Mouse (Mus musculus) B cell, adult 62 days (primary cell): ENCODE data around the gene Thoc6. TPM values are rescaled to one million over a fixed set of nuclear protein-coding genes. Genes with fewer than 3 reads are reported as not detected.

Experiments used
- total RNA-seq: library from RNA; stranded (reverse); gene quantifications from 4 replicates; pipeline ENCODE4 v1.2.4, GENCODE M21; 2023

The Thoc6 gene
- total RNA-seq = 23.1 to 32.2 TPM (median 25.4 TPM) in 4 replicates

GRCm38 (mm10) chr17:23673424-23674073 is at the start of gene Thoc6, which contains the start of gene Hcfc1r1:
TSS of gene Thoc6 (minus strand) at chr17:23673882.
TSS of gene Hcfc1r1 (plus strand) at chr17:23673596.

DNA sequence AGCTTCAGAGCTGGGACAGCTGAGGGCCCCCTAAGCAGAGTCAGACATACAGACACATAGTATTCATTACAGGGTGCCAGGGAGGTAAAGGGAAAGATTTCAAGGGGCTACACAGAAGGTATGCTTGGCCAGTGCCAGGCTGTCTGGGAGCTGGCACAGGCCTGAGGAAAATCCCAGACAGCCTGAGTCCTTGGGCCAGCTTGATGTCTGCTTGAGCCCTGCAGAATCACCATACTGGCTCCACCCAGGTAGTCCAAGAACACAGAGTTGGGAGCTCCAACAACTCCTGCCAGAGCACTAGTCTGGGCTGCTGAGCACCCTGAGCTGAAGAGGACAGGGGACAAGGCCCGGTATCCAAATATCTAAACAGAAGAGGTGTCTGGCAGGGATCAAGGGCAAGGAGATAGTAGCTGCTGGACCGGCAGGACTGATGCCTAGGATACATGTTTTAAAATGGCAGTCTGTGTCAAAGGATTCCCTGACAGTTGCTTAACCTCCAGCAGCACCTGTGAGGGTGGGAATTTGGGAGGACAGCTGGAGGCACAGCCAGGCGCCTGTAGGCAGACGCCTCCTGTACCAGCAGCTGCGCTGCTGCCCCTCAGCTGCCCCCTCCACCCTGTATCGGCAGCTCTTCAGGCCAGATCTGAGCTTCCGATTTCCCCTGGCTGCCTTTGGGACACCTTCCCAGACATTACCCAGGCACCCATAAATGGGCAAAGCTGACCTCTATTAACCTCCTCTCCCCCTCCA is 48.9 kb upstream of the Thoc6 start, which contains the start of gene 1520401A03Rik:
Gene 1520401A03Rik, minus strand, starts transcription at position 408 of the 750 bp plus-strand sequence.

GRCm38 (mm10) chr17:23683856-23684672 is 10.4 kb upstream of the Thoc6 start, which contains the start of gene Cldn9:
TSS of gene Cldn9 (minus strand) at chr17:23684026.

GRCm38 (mm10) chr17:23679127-23679835 is 5.6 kb upstream of the Thoc6 start, which contains the start of gene Cldn6:
TSS of gene Cldn6 (plus strand) at chr17:23679249.

DNA sequence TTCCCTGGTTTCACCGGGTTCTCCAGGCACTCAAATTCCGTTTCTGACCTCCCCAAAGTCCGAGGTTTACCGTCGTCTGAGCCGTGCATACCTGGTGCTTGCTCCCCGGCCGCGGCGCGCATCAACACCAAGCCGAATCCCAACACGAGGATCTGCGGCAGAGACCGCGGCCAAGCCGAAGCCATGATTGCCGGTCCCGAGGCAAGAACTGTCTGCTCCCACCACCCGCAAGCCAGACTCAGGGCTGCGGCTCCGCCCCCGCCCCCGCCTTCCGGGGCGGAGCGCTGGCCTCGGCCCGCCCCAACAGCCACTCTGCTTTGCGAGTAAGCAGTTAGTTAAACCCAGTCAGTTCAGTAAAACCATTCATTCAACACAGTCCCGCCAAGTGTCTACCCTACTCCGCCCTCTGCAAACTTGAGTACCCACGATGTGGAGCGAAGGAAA is 3.6 kb upstream of the Thoc6 start, which contains the start of gene Tnfrsf12a:
Gene Tnfrsf12a, minus strand, starts transcription at position 233 of the 444 bp plus-strand sequence.

GRCm38 (mm10) chr17:23660117-23660875 is 13.4 kb downstream of the Thoc6 start, which contains the start of gene Bicdl2:
TSS of gene Bicdl2 (plus strand) at chr17:23660506.

GRCm38 (mm10) chr17:23644613-23645495 is 28.8 kb downstream of the Thoc6 start, which contains the start of gene Mmp25:
TSS of gene Mmp25 (minus strand) at chr17:23645277.

Other genes starting within 250 kb of the Thoc6 start
- gene Vmn2r117, start 194.2 kb downstream of the Thoc6 start, total RNA-seq = not detected in 4 replicates
- 7.5 to 8.8 TPM (median 8.1 TPM) in 4 replicates for gene Zfp213, start 109.6 kb downstream of the Thoc6 start, total RNA-seq
- gene Zfp13, start 74.4 kb downstream of the Thoc6 start, total RNA-seq = not detected in 4 replicates
- not detected in 4 replicates for gene Zscan10, start 73.0 kb downstream of the Thoc6 start, total RNA-seq
- gene Mmp25, start 28.6 kb downstream of the Thoc6 start, total RNA-seq = 0.12 to 0.16 TPM in 2 of 4 replicates, not detected in the others
- 0.36 TPM in 1 of 4 replicates, not detected in the others for gene Bicdl2, start 13.4 kb downstream of the Thoc6 start, total RNA-seq
- gene Hcfc1r1, start 286 bp downstream of the Thoc6 start, total RNA-seq = 38.2 to 46.6 TPM (median 40.7 TPM) in 4 replicates
- 14.4 to 18.6 TPM (median 16.4 TPM) in 4 replicates for gene Tnfrsf12a, start 3.6 kb upstream of the Thoc6 start, total RNA-seq
- gene Cldn6, start 5.4 kb upstream of the Thoc6 start, total RNA-seq = not detected in 4 replicates
- gene Cldn9, start 10.1 kb upstream of the Thoc6 start, total RNA-seq = not detected in 4 replicates
- not detected in 4 replicates for gene 1520401A03Rik, start 48.9 kb upstream of the Thoc6 start, total RNA-seq
- 35.2 to 41.8 TPM (median 38.7 TPM) in 4 replicates for gene Pkmyt1, start 52.5 kb upstream of the Thoc6 start, total RNA-seq
- 0.52 to 2.1 TPM (median 1.5 TPM) in 4 replicates for gene Paqr4, start 67.0 kb upstream of the Thoc6 start, total RNA-seq
- 0.37 TPM in 1 of 4 replicates, not detected in the others for gene Kremen2, start 72.0 kb upstream of the Thoc6 start, total RNA-seq
- gene Flywch1, start 97.7 kb upstream of the Thoc6 start, total RNA-seq = 26.3 to 31.2 TPM (median 27.9 TPM) in 4 replicates
- gene Flywch2, start 112.2 kb upstream of the Thoc6 start, total RNA-seq = not detected in 4 replicates
- 1,370 to 1,448 TPM (median 1,386 TPM) in 4 replicates for gene Srrm2, start 116.7 kb upstream of the Thoc6 start, total RNA-seq
- gene Elob, start 155.3 kb upstream of the Thoc6 start, total RNA-seq = 153 to 167 TPM (median 160 TPM) in 4 replicates
- gene Prss33, start 162.2 kb upstream of the Thoc6 start, total RNA-seq = not detected in 4 replicates
- gene Prss32, start 170.0 kb upstream of the Thoc6 start, total RNA-seq = not detected in 4 replicates
- gene Prss41, start 170.3 kb upstream of the Thoc6 start, total RNA-seq = 0.64 to 0.75 TPM (median 0.66 TPM) in 3 of 4 replicates, not detected in the other
- not detected in 4 replicates for gene Prss21, start 194.2 kb upstream of the Thoc6 start, total RNA-seq
- gene Dcpp1, start 207.0 kb upstream of the Thoc6 start, total RNA-seq = not detected in 4 replicates
- not detected in 4 replicates for gene Dcpp2, start 207.0 kb upstream of the Thoc6 start, total RNA-seq
- not detected in 4 replicates for gene Dcpp3, start 243.6 kb upstream of the Thoc6 start, total RNA-seq